In genomic region chr1:165717711-165718542, GRCm38 (mm10) we compare ENCODE assay signal across 9 mouse cellular contexts. TPM values are rescaled to one million over a fixed set of nuclear protein-coding genes. Genes with fewer than 3 reads are reported as not detected.
A peak's percentile ranks its signal among the peaks of the same experiment; 100 is the strongest.
DNase-seq lines count a peak whose midpoint lies in the region; ATAC-seq lines count a peak whose summit lies in the region.
"Had no signal": no experiment of that assay in that cellular context is flagged by ENCODE, and none has a peak within 500 bp of the region (broad histone marks: within the 10 kb centered on the region; RNA-seq: fewer than 3 reads in every experiment).

No protein-coding gene starts in this region.

- H3K9ac ChIP-seq in forebrain, embryonic 14.5 days (ENCODE audit: low read length): no peak overlapping the region
- no peak overlapping the region for H3K9ac ChIP-seq in hindbrain, embryonic 14.5 days
- H3K9ac ChIP-seq in limb, embryonic 15.5 days: no peak overlapping the region
- H3K9ac ChIP-seq in neural tube, embryonic 14.5 days (replicated peaks; ENCODE audit: low read depth, low read length): no peak overlapping the region

- no peaks in the 10 kb centered on the region for H3K36me3 ChIP-seq in forebrain, embryonic 14.5 days (ENCODE audit: control insufficient read depth, insufficient read depth, low read length)
- no peaks in the 10 kb centered on the region for H3K36me3 ChIP-seq in hindbrain, embryonic 14.5 days (replicated peaks; ENCODE audit: control insufficient read depth, insufficient read depth)
- no peaks in the 10 kb centered on the region for H3K36me3 ChIP-seq in limb, embryonic 15.5 days
- no peaks in the 10 kb centered on the region for H3K36me3 ChIP-seq in neural tube, embryonic 14.5 days (ENCODE audit: control insufficient read depth, insufficient read depth, low read length)

- no peaks in the 10 kb centered on the region for H3K9me3 ChIP-seq in forebrain, embryonic 14.5 days (replicated peaks; ENCODE audit: control insufficient read depth, low read length)
- no peaks in the 10 kb centered on the region for H3K9me3 ChIP-seq in hindbrain, embryonic 14.5 days (ENCODE audit: control insufficient read depth, low read length)
- H3K9me3 ChIP-seq in limb, embryonic 15.5 days: no peaks in the 10 kb centered on the region
- H3K9me3 ChIP-seq in neural tube, embryonic 14.5 days (ENCODE audit: control insufficient read depth, low read length): no peaks in the 10 kb centered on the region

- H3K27me3 ChIP-seq in forebrain, embryonic 14.5 days (replicated peaks; ENCODE audit: control insufficient read depth, insufficient read depth, low read length): no peaks in the 10 kb centered on the region
- no peaks in the 10 kb centered on the region for H3K27me3 ChIP-seq in hindbrain, embryonic 14.5 days (ENCODE audit: control insufficient read depth, insufficient read depth, low read length)
- no peaks in the 10 kb centered on the region for H3K27me3 ChIP-seq in limb, embryonic 15.5 days
- no peaks in the 10 kb centered on the region for H3K27me3 ChIP-seq in neural tube, embryonic 14.5 days (ENCODE audit: control insufficient read depth, insufficient read depth, low read length)

- H3K4me3 ChIP-seq in forebrain, embryonic 14.5 days (ENCODE audit: low read depth, low read length): no peak overlapping the region
- no peak overlapping the region for H3K4me3 ChIP-seq in hindbrain, embryonic 14.5 days (replicated peaks; ENCODE audit: low read length)
- H3K4me3 ChIP-seq in limb, embryonic 15.5 days: no peak overlapping the region
- no peak overlapping the region for H3K4me3 ChIP-seq in neural tube, embryonic 14.5 days (ENCODE audit: low read depth, low read length)
- H3K4me3 ChIP-seq: myocyte had no signal

- no peak for ATAC-seq in forebrain, embryonic 14.5 days
- ATAC-seq in hindbrain, embryonic 14.5 days (ENCODE audit: low FRiP score): no peak
- ATAC-seq in limb, embryonic 15.5 days (ENCODE audit: insufficient number of reproducible peaks, low FRiP score, low TSS enrichment, low read depth): no peak
- ATAC-seq in neural tube, embryonic 14.5 days (ENCODE audit: low read depth): no peak

- 0 out of 2 replicates have a peak overlapping the region, but pooled peaks have one; percentile 11 for H3K27ac ChIP-seq in forebrain, embryonic 14.5 days (ENCODE audit: low read depth, low read length)
- peak overlapping the region; percentile 70 for H3K27ac ChIP-seq in hindbrain, embryonic 14.5 days
- H3K27ac ChIP-seq in limb, embryonic 15.5 days: peak overlapping the region; percentile 54; the same call in 1 of the 2 replicates
- peak overlapping the region; percentile 22; the same call in 1 of the 2 replicates for H3K27ac ChIP-seq in neural tube, embryonic 14.5 days (ENCODE audit: low read depth, low read length)

- H3K4me1 ChIP-seq in forebrain, embryonic 14.5 days (ENCODE audit: control insufficient read depth, insufficient read depth, low read length): no peaks in the 10 kb centered on the region
- H3K4me1 ChIP-seq in hindbrain, embryonic 14.5 days (replicated peaks; ENCODE audit: control insufficient read depth, insufficient read depth, low read length): no peaks in the 10 kb centered on the region
- H3K4me1 ChIP-seq in limb, embryonic 15.5 days: peaks cover 12% of the 10 kb centered on the region
- H3K4me1 ChIP-seq in neural tube, embryonic 14.5 days (ENCODE audit: control insufficient read depth, insufficient read depth, low read length): no peaks in the 10 kb centered on the region

- no peak overlapping the region for H3K4me2 ChIP-seq in forebrain, embryonic 14.5 days (ENCODE audit: low read length)
- no peak overlapping the region for H3K4me2 ChIP-seq in hindbrain, embryonic 14.5 days (replicated peaks)
- H3K4me2 ChIP-seq in limb, embryonic 15.5 days: 0 out of 2 replicates have a peak overlapping the region, but pooled peaks have one; percentile 3
- H3K4me2 ChIP-seq in neural tube, embryonic 14.5 days (ENCODE audit: low read depth, low read length): no peak overlapping the region

- WGBS in forebrain, embryonic 14.5 days: 70% methylated on average over 11 of the region's 11 CpGs
- WGBS in hindbrain, embryonic 14.5 days: 62% methylated on average over 11 of the region's 11 CpGs
- WGBS in limb, embryonic 15.5 days: 50% methylated on average over 11 of the region's 11 CpGs
- 62% methylated on average over 11 of the region's 11 CpGs for WGBS in neural tube, embryonic 14.5 days

- DNase-seq in ovary, adult 18-20 months (ENCODE audit: low spot score): peak; percentile 48
- no peak for DNase-seq in ovary, postnatal 10 days (ENCODE audit: low spot score)
- no peak for DNase-seq in forebrain, embryonic 14.5 days (ENCODE audit: low spot score)
- no peak for DNase-seq in hindbrain, embryonic 14.5 days (ENCODE audit: low spot score)
- DNase-seq in adipocyte (ENCODE audit: low spot score): no peak
- DNase-seq in layer of hippocampus, adult 8-10 months (ENCODE audit: low spot score in 2 of 2): no peak

RNA-seq across cellular contexts. Expression of gene Rcsd1, which starts 8.4 kb away (rescaled TPM):
- 3.3 and 4.4 TPM in 2 replicates for polyA plus RNA-seq in forebrain, embryonic 14.5 days (2014; fragmentation: Nextera tagmentation; extraction: Ambion mirVana)
- polyA plus RNA-seq in hindbrain, embryonic 14.5 days (2014; fragmentation: Nextera tagmentation; extraction: Ambion mirVana): 6.0 and 8.4 TPM in 2 replicates
- 17.5 and 23.5 TPM in 2 replicates for polyA plus RNA-seq in limb, embryonic 15.5 days (2015; fragmentation: Nextera tagmentation; extraction: Ambion mirVana)
- 2.1 and 8.2 TPM in 2 replicates for polyA plus RNA-seq in neural tube, embryonic 14.5 days (2014; fragmentation: Nextera tagmentation; extraction: Ambion mirVana)
- 1 to 10 TPM; 4.2 to 8.6 (median 6.3) TPM for total RNA-seq in layer of hippocampus, adult 8-10 months (2022)

RNA-seq across cellular contexts. Expression of gene Creg1, which starts 45.6 kb away (rescaled TPM):
- 26.0 and 28.8 TPM in 2 replicates for polyA plus RNA-seq in forebrain, embryonic 14.5 days (2014; fragmentation: Nextera tagmentation; extraction: Ambion mirVana)
- polyA plus RNA-seq in hindbrain, embryonic 14.5 days (2014; fragmentation: Nextera tagmentation; extraction: Ambion mirVana): 35.2 and 36.5 TPM in 2 replicates
- 66.9 and 67.9 TPM in 2 replicates for polyA plus RNA-seq in limb, embryonic 15.5 days (2015; fragmentation: Nextera tagmentation; extraction: Ambion mirVana)
- 39.7 and 43.0 TPM in 2 replicates for polyA plus RNA-seq in neural tube, embryonic 14.5 days (2014; fragmentation: Nextera tagmentation; extraction: Ambion mirVana)
- total RNA-seq in layer of hippocampus, adult 8-10 months (2022): 10 to 100 TPM; 27.6 to 49.9 (median 40.4) TPM

Comparison
In these comparisons a context has a peak if more than half of its experiments do, and no peak if none do; other contexts are left out.
1. H3K27ac ChIP-seq: peak in every context shown above with its lines; median percentile 70 in hindbrain, embryonic 14.5 days; 54 in limb, embryonic 15.5 days; 22 in neural tube, embryonic 14.5 days; 11 in forebrain, embryonic 14.5 days.